Mouse (Mus musculus): Measurements from ENCODE around the gene Cdyl2. TPM values are rescaled to one million over a fixed set of nuclear protein-coding genes. Genes with fewer than 3 reads are reported as not detected.

Cdyl2 gene
- polyA plus RNA-seq, 1 experiment from 2014 or later = 7.7 TPM

DNA sequence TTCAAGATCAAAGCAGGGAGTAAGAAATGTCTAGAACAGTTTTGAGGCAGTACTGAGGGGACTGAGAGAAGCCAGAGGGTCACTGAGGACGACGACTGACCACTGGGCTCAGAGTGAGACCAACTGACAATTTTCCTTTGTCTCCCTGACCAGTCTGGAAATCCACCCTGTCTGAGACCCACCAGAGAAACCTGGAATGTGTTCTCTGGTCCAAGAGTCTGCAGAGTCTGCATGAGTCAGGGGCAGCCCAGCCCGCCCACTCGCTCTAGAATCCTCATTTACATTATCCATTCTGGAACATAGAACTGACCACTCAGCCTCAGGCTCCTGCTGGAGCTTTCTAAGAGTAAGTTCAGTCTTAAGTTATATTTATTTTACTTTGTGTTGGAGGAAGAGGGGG lies 114.9 kb downstream of the Cdyl2 start:
- Histone ChIP-seq H3K4me1 (0 out of 2 replicates have a peak, but pooled peaks cover 3% of the 10 kb centered on the region), H3K27me3 (no peaks in the 10 kb centered on the region), H3K4me3 (replicated peaks) (no peak overlapping the region), H3K9me3 (no peaks in the 10 kb centered on the region), H3K27ac (no peak overlapping the region), H3K36me3 (replicated peaks) (no peaks in the 10 kb centered on the region), H3K4me2 (no peak overlapping the region), H3K9ac (no peak overlapping the region)
- 87% methylated on average over 4 of the region's 4 CpGs for WGBS
- ATAC-seq (ENCODE audit: low FRiP score) = no peak

- no peak overlapping the region for H3K27ac ChIP-seq
- H3K4me2 ChIP-seq = no peak overlapping the region
- no peaks in the 10 kb centered on the region for H3K9me3 ChIP-seq
- no peaks in the 10 kb centered on the region for H3K27me3 ChIP-seq
- H3K9ac ChIP-seq = no peak overlapping the region
- no peak overlapping the region for H3K4me3 ChIP-seq (replicated peaks)
- ATAC-seq (ENCODE audit: low FRiP score) = no peak
- 0 out of 2 replicates have a peak, but pooled peaks cover under 1% of the 10 kb centered on the region for H3K4me1 ChIP-seq
- no peaks in the 10 kb centered on the region for H3K36me3 ChIP-seq (replicated peaks)
Measured at GRCm38 (mm10) chr8:116616369-116616768, 116.4 kb downstream of the Cdyl2 start.

GRCm38 (mm10) chr8:116614901-116615300 lies 117.9 kb downstream of the Cdyl2 start:
- no peak overlapping the region for H3K4me2 ChIP-seq

DNA sequence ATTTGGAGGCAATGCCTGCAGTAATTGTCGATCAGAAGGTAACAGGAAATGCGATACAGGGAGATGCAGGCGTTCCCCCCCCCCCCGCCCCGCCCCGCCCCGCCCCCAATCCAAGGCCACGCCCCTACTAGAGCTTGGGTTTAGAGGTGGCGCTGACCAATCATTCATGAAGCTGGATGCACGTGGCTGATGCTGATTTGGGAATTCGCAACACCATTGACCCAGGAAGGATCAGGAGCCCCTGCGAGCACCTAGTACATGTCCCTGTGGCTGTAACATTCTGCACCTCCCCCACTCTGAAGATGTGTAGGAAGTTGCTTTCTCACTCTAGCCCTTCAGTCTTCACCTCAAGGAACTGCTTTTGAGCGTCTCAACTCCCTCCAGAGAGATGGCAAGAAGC lies 126.6 kb downstream of the Cdyl2 start:
- Histone ChIP-seq H3K9ac (no peak overlapping the region), H3K27ac (no peak overlapping the region), H3K4me1 (no peaks in the 10 kb centered on the region), H3K4me3 (replicated peaks) (no peak overlapping the region), H3K36me3 (replicated peaks) (no peaks in the 10 kb centered on the region), H3K9me3 (0 out of 2 replicates have a peak, but pooled peaks cover 4% of the 10 kb centered on the region), H3K4me2 (no peak overlapping the region), H3K27me3 (no peaks in the 10 kb centered on the region)
- no peak for ATAC-seq (ENCODE audit: low FRiP score)
- WGBS = 59% methylated on average over 12 of the region's 13 CpGs

More at GRCm38 (mm10) chr8:116614901-116615300, 117.9 kb downstream of the Cdyl2 start:
- no peaks in the 10 kb centered on the region for H3K36me3 ChIP-seq (replicated peaks)
- H3K9me3 ChIP-seq = no peaks in the 10 kb centered on the region
- 92% methylated on average over 7 of the region's 7 CpGs for WGBS
- H3K4me3 ChIP-seq (replicated peaks) = no peak overlapping the region
- ATAC-seq (ENCODE audit: low FRiP score) = no peak
- no peak overlapping the region for H3K9ac ChIP-seq
- H3K27ac ChIP-seq = no peak overlapping the region
- H3K27me3 ChIP-seq = no peaks in the 10 kb centered on the region
- H3K4me1 ChIP-seq = no peaks in the 10 kb centered on the region

DNA sequence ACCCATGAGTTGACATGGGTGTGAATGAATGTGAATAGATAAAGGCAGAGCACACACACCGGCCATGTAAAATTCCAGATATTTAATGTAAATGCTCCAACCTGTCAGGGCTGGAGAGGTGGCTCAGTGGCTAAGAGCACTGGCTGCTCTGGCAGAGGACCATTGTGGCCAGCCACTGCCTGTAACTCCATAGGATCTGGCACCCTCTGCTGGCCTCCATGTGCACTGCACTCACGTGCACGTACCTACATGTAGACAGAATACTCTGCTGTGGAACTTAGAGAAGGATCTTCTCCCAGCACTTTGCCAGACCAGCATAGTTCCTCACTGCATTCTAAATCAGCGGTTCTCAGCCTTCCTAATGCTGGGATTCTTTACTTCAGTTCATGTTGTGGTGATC lies 130.0 kb downstream of the Cdyl2 start:
- 89% methylated on average over 4 of the region's 4 CpGs for WGBS
- 0 out of 2 replicates have a peak, but pooled peaks cover 4% of the 10 kb centered on the region for H3K9me3 ChIP-seq

GRCm38 (mm10) chr8:116599728-116600127 lies 133.1 kb downstream of the Cdyl2 start:
- no peak overlapping the region for H3K4me2 ChIP-seq
- 0 out of 2 replicates have a peak, but pooled peaks cover 4% of the 10 kb centered on the region for H3K9me3 ChIP-seq
- H3K9ac ChIP-seq = no peak overlapping the region
- no peaks in the 10 kb centered on the region for H3K4me1 ChIP-seq
- H3K4me3 ChIP-seq (replicated peaks) = no peak overlapping the region
- 84% methylated on average over 6 of the region's 6 CpGs for WGBS
- ATAC-seq (ENCODE audit: low FRiP score) = no peak
- H3K27ac ChIP-seq = no peak overlapping the region
- H3K36me3 ChIP-seq (replicated peaks) = no peaks in the 10 kb centered on the region
- H3K27me3 ChIP-seq = no peaks in the 10 kb centered on the region

More for the DNA sequence above, 130.0 kb downstream of the Cdyl2 start:
- no peak for ATAC-seq (ENCODE audit: low FRiP score)
- H3K36me3 ChIP-seq (replicated peaks) = no peaks in the 10 kb centered on the region
- H3K4me2 ChIP-seq = no peak overlapping the region
- H3K27me3 ChIP-seq = no peaks in the 10 kb centered on the region
- H3K27ac ChIP-seq = no peak overlapping the region
- H3K4me3 ChIP-seq (replicated peaks) = no peak overlapping the region
- no peaks in the 10 kb centered on the region for H3K4me1 ChIP-seq
- H3K9ac ChIP-seq = no peak overlapping the region

DNA sequence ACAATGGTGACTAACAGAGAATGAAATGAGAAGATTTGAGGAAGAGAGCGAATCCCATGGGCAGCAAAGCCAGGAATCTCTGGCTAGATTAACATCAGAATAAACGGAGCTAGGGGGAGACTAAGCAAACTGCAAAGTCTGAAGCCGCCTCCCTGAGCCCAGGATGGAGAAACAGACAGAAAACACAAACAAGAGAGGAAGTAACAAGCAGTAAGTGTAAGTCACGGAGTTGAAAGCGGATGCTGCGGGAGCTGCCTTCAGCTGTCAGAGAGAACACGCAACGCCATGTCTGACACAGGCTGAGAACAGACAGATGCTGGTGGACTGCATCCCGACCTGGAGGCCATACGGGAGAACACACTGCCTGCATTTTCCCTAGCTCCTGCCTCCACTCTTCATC lies 141.6 kb downstream of the Cdyl2 start:
- no peak overlapping the region for H3K9ac ChIP-seq
- 86% methylated on average over 10 of the region's 10 CpGs for WGBS
- H3K4me1 ChIP-seq = no peaks in the 10 kb centered on the region
- no peak overlapping the region for H3K4me2 ChIP-seq
- H3K4me3 ChIP-seq (replicated peaks) = no peak overlapping the region
- H3K27ac ChIP-seq = no peak overlapping the region
- H3K36me3 ChIP-seq (replicated peaks) = no peaks in the 10 kb centered on the region
- ATAC-seq (ENCODE audit: low FRiP score) = no peak
- H3K9me3 ChIP-seq = no peaks in the 10 kb centered on the region
- no peaks in the 10 kb centered on the region for H3K27me3 ChIP-seq

DNA sequence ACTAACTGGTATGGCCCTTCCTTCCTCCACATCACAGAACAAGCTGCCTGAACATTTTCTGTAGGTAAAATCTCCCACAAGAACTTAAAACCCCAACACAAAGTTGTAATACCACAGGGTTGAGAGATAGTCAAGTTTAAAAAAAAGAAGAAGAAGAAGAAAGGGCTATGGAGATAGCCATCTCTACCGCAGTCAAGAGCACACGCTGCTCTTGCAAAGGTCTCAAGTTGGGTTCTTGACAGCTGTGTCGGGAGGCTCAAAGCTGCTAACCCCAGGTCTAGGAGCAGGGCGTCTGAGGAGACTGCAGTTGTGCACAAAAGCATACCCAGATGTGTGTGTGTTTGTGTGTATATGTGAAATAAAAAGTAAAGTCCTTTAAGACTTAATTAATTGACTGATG lies 142.2 kb downstream of the Cdyl2 start:
- Histone ChIP-seq H3K9ac (no peak overlapping the region), H3K4me3 (replicated peaks) (no peak overlapping the region), H3K9me3 (no peaks in the 10 kb centered on the region), H3K4me2 (no peak overlapping the region), H3K36me3 (replicated peaks) (no peaks in the 10 kb centered on the region), H3K27me3 (no peaks in the 10 kb centered on the region), H3K27ac (no peak overlapping the region), H3K4me1 (no peaks in the 10 kb centered on the region)
- 86% methylated on average over 4 of the region's 4 CpGs for WGBS
- no peak for ATAC-seq (ENCODE audit: low FRiP score)

- H3K4me3 ChIP-seq (replicated peaks) = no peak overlapping the region
- no peaks in the 10 kb centered on the region for H3K27me3 ChIP-seq
- H3K9me3 ChIP-seq = no peaks in the 10 kb centered on the region
- no peak overlapping the region for H3K27ac ChIP-seq
- ATAC-seq (ENCODE audit: low FRiP score) = no peak
- H3K36me3 ChIP-seq (replicated peaks) = no peaks in the 10 kb centered on the region
- no peak overlapping the region for H3K9ac ChIP-seq
- H3K4me1 ChIP-seq = no peaks in the 10 kb centered on the region
- H3K4me2 ChIP-seq = no peak overlapping the region
- 90% methylated on average over 14 of the region's 14 CpGs for WGBS
Measured at GRCm38 (mm10) chr8:116590106-116590505, 142.7 kb downstream of the Cdyl2 start.

DNA sequence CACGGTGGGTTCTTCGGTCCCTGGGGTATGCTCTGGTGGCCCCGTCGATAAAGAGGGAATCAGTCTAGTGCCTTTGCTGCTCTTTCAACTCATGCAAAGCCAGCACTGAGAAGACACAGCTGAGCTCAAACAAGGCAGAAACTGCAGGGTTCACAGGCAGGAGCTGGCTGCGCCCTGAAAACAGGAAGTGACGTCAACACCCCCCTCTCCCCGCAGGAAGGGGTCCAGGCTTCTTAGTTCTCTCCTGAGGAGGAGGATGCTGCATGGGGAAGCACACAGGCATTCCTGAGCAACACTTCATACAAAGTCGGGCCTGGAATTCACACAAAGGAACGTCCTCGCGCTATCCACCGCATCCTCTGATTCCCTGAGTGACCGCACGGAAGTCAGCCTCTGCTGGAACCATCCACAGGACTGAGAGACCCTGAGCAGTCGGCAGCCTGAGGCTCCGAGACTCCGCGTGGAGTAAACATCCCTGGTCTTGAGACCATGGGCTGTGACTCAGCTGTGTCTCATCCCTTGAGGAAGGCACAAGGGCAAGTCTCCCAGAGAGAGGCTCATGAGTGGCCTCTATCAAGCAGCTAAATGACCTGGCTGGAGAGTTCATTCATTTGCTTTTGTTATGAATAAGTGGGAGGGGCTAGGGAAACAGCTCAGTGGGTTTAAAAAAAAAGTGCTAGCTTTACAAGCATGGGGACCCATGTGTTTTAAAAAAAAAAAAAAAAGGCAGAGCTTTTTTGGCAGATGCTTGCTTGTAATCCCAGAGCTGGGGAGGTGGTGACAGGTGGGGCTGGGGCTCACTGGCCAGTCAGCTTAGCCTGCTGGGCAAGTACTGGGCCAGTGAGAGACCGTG lies 144.9 kb downstream of the Cdyl2 start:
- no peak overlapping the region for H3K4me3 ChIP-seq (replicated peaks)
- H3K9me3 ChIP-seq = no peaks in the 10 kb centered on the region
- H3K36me3 ChIP-seq (replicated peaks) = no peaks in the 10 kb centered on the region
- no peaks in the 10 kb centered on the region for H3K4me1 ChIP-seq
- H3K4me2 ChIP-seq = no peak overlapping the region
- no peak overlapping the region for H3K27ac ChIP-seq
- no peak for ATAC-seq (ENCODE audit: low FRiP score)
- 88% methylated on average over 19 of the region's 19 CpGs for WGBS
- H3K27me3 ChIP-seq = no peaks in the 10 kb centered on the region
- H3K9ac ChIP-seq = no peak overlapping the region

GRCm38 (mm10) chr8:116581318-116582019 lies 151.3 kb downstream of the Cdyl2 start:
- Histone ChIP-seq H3K27ac (no peak overlapping the region), H3K36me3 (replicated peaks) (no peaks in the 10 kb centered on the region), H3K4me2 (no peak overlapping the region), H3K9me3 (no peaks in the 10 kb centered on the region), H3K4me3 (replicated peaks) (no peak overlapping the region), H3K4me1 (no peaks in the 10 kb centered on the region), H3K9ac (no peak overlapping the region), H3K27me3 (no peaks in the 10 kb centered on the region)
- 89% methylated on average over 11 of the region's 11 CpGs for WGBS
- no peak for ATAC-seq (ENCODE audit: low FRiP score)

DNA sequence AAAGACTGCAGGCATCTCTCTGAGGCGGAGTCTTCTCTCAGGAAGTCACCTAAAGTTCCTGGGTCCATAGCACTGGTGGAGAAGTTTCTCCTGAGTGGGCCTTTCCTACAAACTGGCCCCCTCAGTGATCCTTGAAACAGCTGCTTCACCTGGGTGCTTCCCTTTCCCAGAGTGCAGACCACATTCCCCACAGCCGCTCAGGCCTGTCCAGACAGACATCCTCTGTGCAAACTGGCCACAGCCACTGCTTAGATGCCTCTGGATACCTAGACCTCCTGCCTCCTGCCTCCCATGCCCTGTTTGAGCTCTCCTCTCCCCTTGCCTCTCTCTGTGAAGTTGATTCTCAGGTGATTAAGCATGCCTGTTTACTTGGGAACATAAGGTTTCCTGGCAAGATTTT lies 156.1 kb downstream of the Cdyl2 start:
- no peak for ATAC-seq (ENCODE audit: low FRiP score)
- WGBS = 95% methylated on average over 2 of the region's 2 CpGs
- no peaks in the 10 kb centered on the region for H3K27me3 ChIP-seq
- H3K9ac ChIP-seq = no peak overlapping the region
- no peak overlapping the region for H3K27ac ChIP-seq
- no peak overlapping the region for H3K4me2 ChIP-seq
- no peaks in the 10 kb centered on the region for H3K4me1 ChIP-seq
- H3K9me3 ChIP-seq = no peaks in the 10 kb centered on the region
- no peak overlapping the region for H3K4me3 ChIP-seq (replicated peaks)
- H3K36me3 ChIP-seq (replicated peaks) = no peaks in the 10 kb centered on the region
